Mouse (Mus musculus) large intestine, adult 2 months (tissue): ENCODE data around the gene Olfr1368. TPM values are rescaled to one million over a fixed set of nuclear protein-coding genes. Genes with fewer than 3 reads are reported as not detected.
A peak's percentile ranks its signal among the peaks of the same experiment; 100 is the strongest.

ENCODE experiments used
- DNase-seq: peaks from one replicate; pipeline ENCODE4 v3.0.0-alpha.2; 2012; ENCODE audit warnings: low read depth, low spot score
- WGBS: fragments of 180-500 bp; shearing (Covaris S2); methylation state at CpG from one replicate; pipeline ENCODE4 v1.1.7; 2018; 5-methylcytosine and 5-hydroxymethylcytosine counted together
- polyA plus RNA-seq: library from polyadenylated mRNA; depleted of rRNA; stranded (reverse); fragments of >200 nt; gene quantifications from 2 replicates; pipeline ENCODE4 v1.2.3, GENCODE M21; 2012; rRNA removed

Olfr1368 gene
- not detected in 2 replicates for polyA plus RNA-seq

DNA sequence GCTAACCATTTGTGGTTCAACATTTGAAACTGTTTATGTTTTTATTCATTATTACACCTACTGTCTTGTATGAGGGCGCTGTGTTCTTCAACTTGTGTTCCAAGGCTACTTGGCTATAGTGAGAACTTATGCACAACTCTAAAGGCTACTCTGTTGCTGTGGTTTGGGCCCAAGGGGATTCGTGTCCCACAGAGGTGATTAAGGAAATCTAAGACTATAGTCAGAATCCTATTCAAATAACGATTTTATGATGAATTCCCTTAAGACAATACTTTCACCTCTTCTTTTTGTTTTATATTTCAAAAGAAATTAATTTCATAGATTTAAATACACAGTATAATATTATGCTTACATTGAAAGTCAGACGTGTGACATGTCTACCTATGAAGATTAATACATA is at the start of gene Olfr1368:
TSS of gene Olfr1368 (minus strand) at position 101 of the 400 bp plus-strand sequence.
- DNase-seq, result no peak
- 67% methylated on average over 4 of the region's 4 CpGs for WGBS

DNA sequence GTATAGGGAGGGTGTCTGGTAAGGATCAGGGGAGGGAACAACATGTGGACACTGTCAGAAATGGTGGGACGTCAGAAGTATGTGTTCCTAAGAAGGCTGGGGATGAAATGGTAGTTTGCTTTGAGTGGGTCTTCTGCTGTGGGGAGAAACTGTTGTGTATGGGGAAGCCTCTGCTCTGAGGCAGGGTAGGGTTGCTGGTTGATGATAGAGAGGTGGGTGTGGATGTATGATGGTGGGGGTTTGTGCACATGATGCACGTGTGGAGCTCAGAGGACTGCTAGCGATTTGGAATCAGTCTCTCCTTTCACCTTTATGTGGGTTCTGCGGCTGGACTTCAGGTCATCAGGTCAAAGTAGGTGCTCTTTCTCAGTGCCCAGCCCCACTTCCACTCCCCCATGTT is 39.9 kb upstream of the Olfr1368 start:
- no peak for DNase-seq
- WGBS, result 79% methylated on average over 4 of the region's 4 CpGs

DNA sequence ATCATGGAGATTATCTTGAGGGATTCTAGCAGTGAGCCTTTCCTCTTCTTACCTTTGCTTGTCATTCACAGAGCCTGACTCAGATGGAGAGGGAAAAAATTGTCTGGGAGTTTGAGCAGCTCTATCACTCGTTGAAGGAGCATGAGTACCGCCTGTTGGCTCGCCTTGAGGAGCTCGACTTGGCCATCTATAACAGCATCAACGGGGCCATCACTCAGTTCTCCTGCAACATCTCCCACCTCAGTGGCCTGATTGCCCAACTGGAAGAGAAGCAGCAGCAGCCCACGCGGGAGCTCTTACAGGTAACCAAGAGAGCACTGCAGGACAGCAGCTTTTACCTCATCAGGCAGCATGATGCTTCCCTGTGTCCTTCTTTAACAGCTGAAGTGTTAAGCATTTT is 38.0 kb upstream of the Olfr1368 start:
- 88% methylated on average over 7 of the region's 7 CpGs for WGBS
- no peak for DNase-seq

DNA sequence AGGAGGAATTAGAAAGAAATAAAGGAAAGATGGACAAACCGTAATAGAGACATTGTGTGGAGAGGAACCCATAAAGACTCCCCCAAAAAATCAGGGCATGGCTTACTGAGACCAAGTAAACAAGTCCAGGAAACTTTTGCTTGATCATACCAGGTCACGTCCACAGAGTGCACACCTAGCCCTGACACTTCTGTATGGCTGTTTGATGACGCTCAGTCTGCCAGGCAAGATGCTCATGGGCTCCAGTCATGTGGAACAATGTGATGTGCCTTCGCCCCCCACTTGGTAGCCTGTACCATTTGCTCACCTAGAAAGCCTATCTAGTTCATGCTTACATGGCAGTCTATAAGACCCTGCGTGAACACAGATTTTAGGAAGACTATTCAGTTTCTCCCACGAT is 37.4 kb upstream of the Olfr1368 start:
- DNase-seq, result no peak
- 95% methylated on average over 6 of the region's 6 CpGs for WGBS

DNA sequence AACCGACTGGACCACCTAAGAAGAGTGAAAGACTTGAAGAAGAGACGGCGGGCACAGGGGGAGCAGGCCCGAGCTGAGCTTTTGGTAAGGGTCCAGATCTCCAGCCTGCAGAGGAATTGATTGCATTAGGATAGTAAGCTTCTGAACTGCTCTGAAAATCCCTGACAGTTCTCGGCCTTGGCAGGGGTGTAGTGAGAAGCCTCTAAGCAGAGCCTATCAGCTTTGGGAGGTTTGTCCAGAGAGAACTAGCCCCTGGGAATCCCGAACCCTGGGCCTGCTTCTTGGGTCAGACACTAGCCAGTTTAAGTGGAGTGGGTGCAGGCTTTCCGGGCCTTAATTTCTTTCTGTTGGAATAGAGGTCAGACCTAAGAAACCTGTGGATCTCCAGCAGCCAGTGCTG is 36.3 kb upstream of the Olfr1368 start:
- WGBS, result 61% methylated on average over 7 of the region's 7 CpGs
- no peak for DNase-seq

DNA sequence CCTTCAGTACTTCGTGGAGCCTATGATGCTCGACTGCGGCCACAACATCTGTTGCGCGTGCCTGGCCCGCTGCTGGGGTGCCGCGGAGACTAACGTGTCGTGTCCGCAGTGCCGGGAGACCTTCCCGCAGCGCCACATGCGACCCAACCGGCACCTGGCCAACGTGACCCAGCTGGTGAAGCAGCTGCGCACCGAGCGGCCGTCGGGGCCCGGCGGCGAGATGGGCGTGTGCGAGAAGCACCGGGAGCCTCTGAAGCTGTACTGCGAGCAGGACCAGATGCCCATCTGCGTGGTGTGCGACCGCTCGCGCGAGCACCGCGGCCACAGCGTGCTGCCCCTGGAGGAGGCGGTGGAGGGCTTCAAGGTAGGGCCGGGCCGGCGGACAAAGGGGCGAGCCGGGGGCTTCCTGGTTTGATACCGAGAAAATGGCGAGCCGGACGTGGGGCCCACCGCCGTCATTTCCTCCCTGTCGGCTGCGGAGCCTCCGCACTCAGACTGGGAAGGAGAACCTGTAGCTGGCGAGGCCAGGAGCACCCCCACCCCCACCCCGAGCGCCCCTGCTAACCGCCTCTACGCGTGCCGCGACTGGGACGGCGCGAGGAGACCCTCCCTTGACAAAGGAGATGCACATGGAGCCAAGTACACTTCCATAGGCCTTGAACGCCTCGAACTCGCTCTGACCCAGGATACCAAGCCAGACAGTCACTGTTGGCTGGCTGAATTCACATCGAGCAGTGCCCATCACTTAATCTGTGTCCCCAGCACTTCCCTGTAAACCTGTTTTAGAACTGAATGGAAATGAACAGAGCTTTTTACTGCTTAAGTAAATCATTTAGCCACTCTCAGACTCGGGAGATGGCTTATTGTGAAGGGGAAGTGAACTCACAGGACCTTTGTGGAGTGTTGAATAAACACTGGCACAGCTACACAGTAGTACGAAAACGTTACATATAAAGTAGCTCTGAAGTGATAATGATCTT is 35.2 kb upstream of the Olfr1368 start:
- no peak for DNase-seq
- under 1% methylated on average over 71 of the region's 71 CpGs for WGBS

DNA sequence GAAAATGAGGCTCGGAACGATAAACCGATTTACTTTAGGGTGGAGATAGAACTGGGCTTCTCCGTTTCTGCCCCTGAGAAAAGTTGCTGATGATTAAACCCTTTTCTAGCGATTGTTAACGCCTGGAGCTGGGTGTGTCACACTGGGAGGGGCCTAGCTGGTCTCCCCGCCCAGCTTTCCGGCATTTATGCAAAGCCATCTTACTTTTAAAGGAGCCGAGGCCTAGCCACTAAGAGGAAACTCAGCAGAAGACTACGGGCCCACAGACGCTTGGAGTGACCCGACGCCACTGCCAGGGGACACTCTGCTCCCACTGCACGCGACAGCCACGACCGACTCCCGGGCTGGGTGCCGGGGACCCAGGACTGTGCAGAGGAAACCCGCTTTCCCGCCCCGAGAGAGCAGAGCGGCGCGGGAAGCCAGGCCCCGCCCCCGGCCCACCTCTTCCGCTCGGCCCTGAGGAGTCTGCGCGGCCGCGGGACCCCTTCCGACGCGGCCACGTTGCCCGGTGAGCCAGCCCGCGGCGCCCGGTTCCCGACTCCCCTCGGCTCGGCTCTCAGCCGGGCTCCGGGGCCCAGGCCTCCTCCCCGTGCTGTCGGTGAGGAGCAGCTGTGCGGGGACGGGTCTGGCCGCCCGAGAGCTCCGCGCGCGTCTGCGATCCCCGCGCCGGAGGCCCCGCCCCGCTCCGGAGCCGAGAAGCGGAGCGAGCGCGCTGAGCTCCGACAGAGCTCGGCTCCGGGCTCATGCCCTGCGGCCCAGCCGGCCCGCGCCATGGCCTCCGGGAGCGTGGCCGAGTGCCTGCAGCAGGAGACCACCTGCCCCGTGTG is 34.3 kb upstream of the Olfr1368 start:
- DNase-seq, result peak; percentile 88
- WGBS, result under 1% methylated on average over 80 of the region's 80 CpGs

DNA sequence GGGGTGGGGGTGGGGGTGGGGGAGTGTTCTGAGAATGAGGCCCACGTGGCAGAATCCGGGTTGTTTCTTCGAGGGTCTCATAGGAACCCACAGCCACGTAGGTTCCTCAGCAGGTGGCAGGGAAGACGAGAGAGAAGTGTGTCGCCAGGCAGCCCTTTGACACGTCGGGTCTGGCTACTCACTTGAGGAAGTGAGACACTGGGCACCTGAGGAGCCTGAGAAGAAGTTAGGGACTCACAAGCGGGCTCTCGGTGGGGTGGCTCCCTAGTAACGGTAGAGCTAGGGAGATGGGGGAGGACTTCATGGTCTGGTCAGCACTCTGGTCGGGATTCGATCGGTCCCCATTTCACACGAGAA is 33.7 kb upstream of the Olfr1368 start, which contains the start of gene Trim27:
TSS of gene Trim27 (plus strand) at position 79 of the 357 bp plus-strand sequence.
- under 1% methylated on average over 15 of the region's 15 CpGs for WGBS
- DNase-seq, result no peak

DNA sequence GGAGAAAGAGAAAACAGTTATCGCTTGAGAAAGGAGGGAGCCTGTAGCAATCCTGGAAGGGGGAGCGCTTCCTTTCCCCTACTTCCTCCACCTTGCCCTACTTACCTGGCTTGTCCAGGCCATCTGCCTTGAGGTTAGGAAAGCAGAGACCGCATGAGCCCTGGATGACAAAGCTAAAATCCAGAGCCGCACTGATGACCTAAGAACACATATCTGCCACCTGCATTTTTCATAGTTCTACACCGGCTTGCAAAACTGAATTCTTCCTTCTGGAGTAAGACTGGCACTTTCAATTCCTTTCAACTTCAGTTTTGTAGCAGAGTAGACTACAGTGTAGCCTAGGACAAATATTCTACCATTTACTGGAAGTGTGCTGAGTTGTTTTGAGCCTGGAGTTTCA is 32.7 kb upstream of the Olfr1368 start:
- 54% methylated on average over 5 of the region's 5 CpGs for WGBS
- DNase-seq, result no peak

DNA sequence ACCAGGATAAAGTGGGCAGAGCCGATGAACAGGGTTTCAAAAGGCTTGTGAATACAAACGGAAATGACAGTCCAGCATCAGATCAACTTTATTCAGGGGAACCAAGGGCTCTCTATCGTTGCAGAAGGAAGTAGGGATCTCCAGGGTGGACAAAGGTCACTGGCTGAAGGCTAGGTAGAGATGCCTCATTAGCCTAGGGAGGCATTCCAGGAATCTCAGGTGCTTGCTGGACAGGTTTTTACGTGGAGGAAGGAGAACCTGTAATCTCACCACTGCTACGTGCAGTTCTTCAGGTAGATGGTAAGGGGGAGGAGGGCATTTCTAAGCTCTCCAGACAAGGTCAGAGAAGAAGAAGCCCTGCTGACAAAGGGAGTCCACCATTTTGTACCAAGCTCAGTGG is 32.0 kb upstream of the Olfr1368 start:
- 27% methylated on average over 5 of the region's 5 CpGs for WGBS
- no peak for DNase-seq

DNA sequence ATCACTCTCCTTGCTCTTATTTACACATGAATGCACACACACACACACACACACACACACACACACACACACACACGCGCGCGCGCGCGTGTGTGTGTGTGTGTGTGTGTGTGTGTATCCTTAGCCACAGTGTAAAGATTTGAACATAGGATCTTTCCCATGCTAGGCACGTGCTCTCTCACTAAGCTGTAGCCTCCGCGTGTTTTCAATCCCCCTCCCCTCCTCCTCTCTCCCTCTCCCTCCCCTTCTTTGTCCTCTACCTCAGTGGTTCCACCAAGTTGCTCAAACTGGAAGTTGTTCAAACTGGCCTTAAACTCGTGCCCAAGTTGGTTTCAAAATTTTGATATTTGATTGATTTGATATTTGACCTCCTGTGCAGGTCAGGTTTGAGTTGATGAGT is 31.1 kb upstream of the Olfr1368 start:
- whole genome bisulfite sequencing, result 76% methylated on average over 11 of the region's 11 CpGs
- no peak for DNase-seq

DNA sequence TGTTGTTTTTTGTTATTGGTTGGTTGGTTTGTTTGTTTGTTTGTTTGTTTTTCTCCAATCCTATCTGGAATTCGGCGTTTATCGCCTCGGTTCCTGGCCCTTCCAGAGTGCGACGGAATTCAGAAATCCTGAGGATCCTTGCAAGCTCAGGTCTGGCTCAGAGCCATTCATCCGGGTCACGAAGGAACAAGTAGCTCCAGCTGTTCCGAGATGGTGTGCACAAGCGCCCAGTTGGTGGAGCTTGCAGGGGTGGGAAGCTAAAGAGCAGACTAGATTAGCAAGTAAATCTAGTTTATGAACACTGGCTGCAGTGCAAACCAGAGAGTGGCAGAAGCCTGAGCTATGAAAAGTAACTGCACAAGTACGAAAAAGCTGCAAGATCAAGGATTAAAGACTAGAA is 27.4 kb upstream of the Olfr1368 start:
- WGBS, result under 1% methylated on average over 11 of the region's 11 CpGs
- peak; percentile 78 for DNase-seq

DNA sequence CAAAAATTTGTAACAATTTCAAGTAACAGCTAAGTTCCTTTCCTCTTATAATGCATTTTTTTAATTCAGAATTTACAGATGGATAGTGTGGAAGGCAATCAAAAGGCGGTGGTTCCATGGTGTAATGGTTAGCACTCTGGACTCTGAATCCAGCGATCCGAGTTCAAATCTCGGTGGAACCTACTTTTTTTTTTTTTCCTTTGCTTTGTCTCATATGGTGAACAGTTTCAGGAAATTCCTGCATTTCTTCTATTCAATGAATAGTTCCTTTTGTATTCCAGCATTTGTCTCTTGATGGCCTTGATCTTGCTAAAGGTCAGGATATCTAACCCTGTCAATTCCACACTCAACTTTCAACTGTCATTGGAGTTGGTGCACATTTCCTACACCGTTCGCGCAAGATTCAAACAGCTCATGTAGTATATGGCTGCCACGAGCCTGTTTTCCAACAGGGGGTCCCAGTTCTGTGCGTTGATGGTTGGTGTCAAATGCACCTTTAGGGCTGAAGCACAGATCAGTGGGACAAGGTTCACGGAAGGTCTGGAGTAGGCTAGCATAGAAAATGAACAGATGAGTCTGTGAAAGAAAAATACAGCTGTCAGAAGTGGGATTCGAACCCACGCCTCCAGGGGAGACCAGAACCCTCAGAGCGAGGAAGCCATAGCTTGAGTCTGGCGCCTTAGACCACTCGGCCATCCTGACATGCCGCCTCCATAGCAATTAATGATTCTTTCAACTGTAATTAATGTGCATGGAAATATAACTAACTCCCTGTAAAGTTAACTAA is 26.8 kb upstream of the Olfr1368 start:
- 1% methylated on average over 16 of the region's 16 CpGs for WGBS
- DNase-seq, result no peak

DNA sequence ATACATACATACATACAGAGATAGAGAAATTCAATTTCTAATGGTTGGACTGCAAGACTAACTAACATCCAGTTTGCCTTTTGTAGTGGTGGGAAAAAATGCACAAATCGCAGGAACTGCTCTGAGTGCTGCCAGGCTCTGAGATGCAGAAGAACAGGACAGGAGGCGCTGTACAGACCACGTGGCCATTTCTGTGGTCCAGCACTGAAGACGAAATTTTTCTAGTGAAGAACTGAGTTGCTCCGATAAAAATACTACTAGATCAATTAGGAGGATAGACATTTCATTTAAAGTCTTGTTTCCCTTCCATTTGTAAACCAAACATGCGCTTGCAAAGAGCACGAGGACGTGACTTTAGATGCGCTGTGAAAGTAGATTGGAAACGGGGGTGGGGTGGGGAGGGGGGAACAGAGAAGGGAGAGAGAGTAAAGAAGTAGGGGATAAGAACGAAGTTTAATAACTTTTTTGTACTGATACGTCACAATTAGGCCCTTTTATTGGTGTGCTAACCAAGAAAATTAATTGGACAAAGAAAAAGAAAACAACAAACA is 26.0 kb upstream of the Olfr1368 start:
- 2% methylated on average over 12 of the region's 12 CpGs for WGBS

DNA sequence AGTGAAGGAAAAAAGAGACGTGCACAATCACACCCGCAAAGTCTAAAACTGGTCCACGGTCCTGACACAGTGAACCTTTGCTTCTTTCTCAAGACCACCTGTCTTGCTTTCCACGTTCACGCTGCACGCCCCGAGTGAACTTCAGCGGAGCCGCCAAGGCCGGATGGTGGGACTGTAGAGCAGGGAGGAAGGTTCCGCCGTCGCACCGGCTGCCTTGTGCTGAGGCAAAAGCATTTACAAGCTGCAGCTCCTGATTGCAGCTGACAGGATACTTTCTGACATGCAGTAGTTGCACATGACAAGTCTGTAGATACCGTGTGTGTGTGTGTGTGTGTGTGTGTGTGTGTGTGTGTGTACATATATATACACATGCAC is 25.5 kb upstream of the Olfr1368 start:
- no peak for DNase-seq
- WGBS, result 52% methylated on average over 15 of the region's 15 CpGs

More for the DNA sequence above, 26.0 kb upstream of the Olfr1368 start:
- no peak for DNase-seq

DNA sequence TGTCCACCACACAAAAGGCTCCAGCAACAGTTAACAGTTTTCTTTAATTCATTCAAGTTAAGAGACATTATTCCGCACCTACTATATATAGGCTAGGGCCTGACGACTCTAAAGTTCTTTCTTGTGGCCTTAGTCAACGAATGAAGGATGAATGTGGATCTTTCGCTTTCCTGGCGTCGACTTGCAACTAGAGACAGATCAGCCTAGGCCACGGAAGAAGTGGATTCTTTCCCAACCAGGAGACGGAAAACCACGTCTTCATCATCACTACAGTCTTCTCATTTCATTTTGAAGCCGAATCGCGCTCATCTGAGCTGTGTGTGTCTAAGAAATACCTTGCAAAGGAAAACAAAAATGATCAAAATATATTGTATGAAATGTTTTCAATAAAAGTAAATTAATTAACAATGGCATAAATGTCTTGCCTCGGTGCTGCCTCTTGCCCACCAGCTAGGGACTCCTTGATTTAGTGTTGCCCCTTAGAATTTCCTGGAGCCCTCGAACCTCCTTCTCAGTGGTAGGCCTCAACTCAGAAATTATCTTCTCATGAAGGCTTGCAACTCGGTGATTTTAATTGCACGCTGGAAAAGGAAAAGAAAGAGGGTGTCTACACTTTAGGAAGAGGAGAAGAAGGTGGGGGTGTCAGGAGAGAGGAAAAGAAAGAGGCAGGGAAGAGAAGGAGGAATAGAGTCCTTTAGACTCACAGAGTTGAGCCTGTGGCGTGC is 24.9 kb upstream of the Olfr1368 start:
- DNase-seq, result no peak
- WGBS, result 86% methylated on average over 17 of the region's 17 CpGs

DNA sequence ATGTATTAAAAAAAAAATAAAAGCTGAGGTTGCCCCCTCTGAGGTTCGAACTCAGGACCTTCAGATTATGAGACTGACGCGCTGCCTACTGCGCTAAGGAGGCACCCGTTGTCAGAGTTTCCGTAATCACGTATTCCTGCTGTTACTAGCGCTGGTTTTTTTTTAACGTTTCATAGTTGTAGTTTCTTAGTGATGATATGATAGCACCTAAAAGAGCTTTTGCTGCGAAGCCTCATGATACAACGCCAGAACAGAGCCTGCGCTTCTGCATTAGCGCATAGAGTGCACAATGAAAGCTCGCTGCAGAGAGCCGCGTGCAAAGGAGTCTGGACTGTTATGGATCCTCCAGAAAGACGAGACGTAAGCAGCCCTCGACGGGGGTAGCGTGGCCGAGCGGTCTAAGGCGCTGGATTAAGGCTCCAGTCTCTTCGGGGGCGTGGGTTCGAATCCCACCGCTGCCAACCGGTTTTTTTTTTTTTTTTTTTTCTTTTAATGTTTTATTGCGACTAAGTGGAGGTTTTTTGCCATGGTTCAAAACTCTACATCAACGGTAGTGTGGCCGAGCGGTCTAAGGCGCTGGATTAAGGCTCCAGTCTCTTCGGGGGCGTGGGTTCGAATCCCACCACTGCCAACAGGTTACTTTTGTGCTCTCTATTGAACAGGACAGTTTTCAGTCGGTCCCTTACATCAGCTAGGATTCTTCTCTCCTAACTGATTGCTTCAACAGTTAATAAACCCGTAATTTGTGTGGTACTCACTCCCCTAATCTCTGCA is 24.2 kb upstream of the Olfr1368 start:
- 2% methylated on average over 39 of the region's 39 CpGs for WGBS
- DNase-seq, result no peak

DNA sequence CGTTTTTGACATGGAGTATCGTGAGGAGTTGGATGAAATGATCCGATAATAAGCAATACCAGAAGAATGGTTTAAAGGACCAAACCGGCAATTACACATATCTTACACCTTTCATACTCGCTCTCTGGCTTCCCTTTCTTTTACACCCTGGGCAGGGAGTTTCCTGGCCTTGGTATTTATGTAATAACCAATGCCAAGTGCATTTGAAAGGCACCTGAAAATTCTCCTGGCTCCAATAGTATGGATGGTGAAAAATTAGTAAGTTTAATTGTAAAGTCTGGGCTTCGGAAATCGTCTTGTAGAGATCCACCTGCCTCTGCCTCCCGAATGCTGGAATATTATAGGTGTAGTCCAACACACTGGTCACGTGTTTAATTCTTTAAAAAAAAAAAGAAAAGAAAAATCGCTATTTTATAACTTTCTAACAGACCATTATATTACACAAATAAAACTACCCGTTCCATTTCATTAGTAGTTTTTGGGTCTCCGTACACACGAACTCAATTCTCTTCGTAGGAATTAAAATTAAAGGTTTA is 23.5 kb upstream of the Olfr1368 start:
- WGBS, result 2% methylated on average over 14 of the region's 14 CpGs
- DNase-seq, result no peak
